Mouse (Mus musculus): ENCODE results near the gene Pygm. TPM values are rescaled to one million over a fixed set of nuclear protein-coding genes. Genes with fewer than 3 reads are reported as not detected.
A peak's percentile ranks its signal among the peaks of the same experiment; 100 is the strongest.

The Pygm gene
- total and polyA plus RNA-seq, 3 experiments = 1,101 to 1,298 (median 1,120) TPM

GRCm38 (mm10) chr19:6401131-6401815 lies 17.1 kb downstream of the Pygm start:
- peak; percentile 89 to 93 for DNase-seq
- under 1% methylated on average over 32 of the region's 32 CpGs for WGBS

GRCm38 (mm10) chr19:6401951-6402350 lies 17.8 kb downstream of the Pygm start:
- 0 out of 2 replicates have a peak, but pooled peaks cover 3% of the 10 kb centered on the region for H3K36me3 ChIP-seq (ENCODE audit: control insufficient read depth, insufficient read depth, low read length)
- no peaks in the 10 kb centered on the region for H3K27me3 ChIP-seq (ENCODE audit: control insufficient read depth, insufficient read depth, low read length)
- WGBS = 17% methylated on average over 9 of the region's 9 CpGs
- no peak for TF ChIP-seq POLR2A (IDR thresholded peaks at IDR 0.05; ENCODE audit: insufficient read depth, low read depth, low read length)
- TF ChIP-seq EP300 (IDR thresholded peaks at IDR 0.05; ENCODE audit: insufficient read depth, low read depth, low read length) = peak; percentile 65; the same call in 1 of the 2 replicates
- intact Hi-C loops (cut with DNase I) = loop anchor here (1.0 kb wide), 1 partner anchor 50 kb away; no protein-coding TSS in a partner anchor
- peaks cover 4% of the 10 kb centered on the region; the same call in 1 of the 2 replicates for H3K4me1 ChIP-seq (ENCODE audit: control insufficient read depth, insufficient read depth, low read length)
- H3K4me3 ChIP-seq = peak overlapping the region; percentile 55
- H3K9ac ChIP-seq (ENCODE audit: low read depth, low read length) = peak overlapping the region; percentile 83
- DNase-seq = peak; percentile 67 to 68
- peak overlapping the region; percentile 91 for H3K27ac ChIP-seq
- H3K79me2 ChIP-seq (replicated peaks; ENCODE audit: control insufficient read depth, insufficient read depth, low read length) = no peaks in the 10 kb centered on the region

More at GRCm38 (mm10) chr19:6401131-6401815, 17.1 kb downstream of the Pygm start:
- Histone ChIP-seq H3K36me3 (ENCODE audit: control insufficient read depth, insufficient read depth, low read length) (0 out of 2 replicates have a peak, but pooled peaks cover 3% of the 10 kb centered on the region), H3K27ac (peak overlapping the region; percentile 91), H3K4me3 (peak overlapping the region; percentile 55), H3K79me2 (replicated peaks; ENCODE audit: control insufficient read depth, insufficient read depth, low read length) (no peaks in the 10 kb centered on the region), H3K9ac (ENCODE audit: low read depth, low read length) (peak overlapping the region; percentile 83), H3K27me3 (ENCODE audit: control insufficient read depth, insufficient read depth, low read length) (no peaks in the 10 kb centered on the region), H3K4me1 (ENCODE audit: control insufficient read depth, insufficient read depth, low read length) (peaks cover 4% of the 10 kb centered on the region; the same call in 1 of the 2 replicates)
- peak; percentile 42; the same call in 1 of the 2 replicates for TF ChIP-seq EP300 (IDR thresholded peaks at IDR 0.05; ENCODE audit: insufficient read depth, low read depth, low read length)
- no peak; the same call in 1 of the 2 replicates for TF ChIP-seq CTCF (IDR thresholded peaks at IDR 0.05)
- peak; percentile 41; the same call in 1 of the 2 replicates for TF ChIP-seq POLR2A (IDR thresholded peaks at IDR 0.05; ENCODE audit: insufficient read depth, low read depth, low read length)
- intact Hi-C loops (cut with DNase I) = loop anchor here (1.0 kb wide), 1 partner anchor 51 kb away; no protein-coding TSS in a partner anchor

- TF ChIP-seq POLR2A (IDR thresholded peaks at IDR 0.05; ENCODE audit: insufficient read depth, low read depth, low read length) = no peak
- no peak for TF ChIP-seq EP300 (IDR thresholded peaks at IDR 0.05; ENCODE audit: insufficient read depth, low read depth, low read length)
- TF ChIP-seq CTCF (IDR thresholded peaks at IDR 0.05) = no peak
- Histone ChIP-seq H3K9ac (ENCODE audit: low read depth, low read length) (no peak overlapping the region), H3K79me2 (replicated peaks; ENCODE audit: control insufficient read depth, insufficient read depth, low read length) (no peaks in the 10 kb centered on the region), H3K27me3 (ENCODE audit: control insufficient read depth, insufficient read depth, low read length) (no peaks in the 10 kb centered on the region), H3K36me3 (ENCODE audit: control insufficient read depth, insufficient read depth, low read length) (no peaks in the 10 kb centered on the region), H3K4me1 (ENCODE audit: control insufficient read depth, insufficient read depth, low read length) (peaks cover 4% of the 10 kb centered on the region; the same call in 1 of the 2 replicates), H3K4me3 (no peak overlapping the region), H3K27ac (no peak overlapping the region)
- intact Hi-C loops (cut with DNase I) = no loop called here
- no peak for DNase-seq
- WGBS = 85% methylated on average over 10 of the region's 10 CpGs
Observed at GRCm38 (mm10) chr19:6403869-6404268, 19.7 kb downstream of the Pygm start.

- intact Hi-C loops (cut with DNase I) = no loop called here
- H3K79me2 ChIP-seq (replicated peaks; ENCODE audit: control insufficient read depth, insufficient read depth, low read length) = no peaks in the 10 kb centered on the region
- TF ChIP-seq EP300 (IDR thresholded peaks at IDR 0.05; ENCODE audit: insufficient read depth, low read depth, low read length) = no peak
- TF ChIP-seq POLR2A (IDR thresholded peaks at IDR 0.05; ENCODE audit: insufficient read depth, low read depth, low read length) = no peak
- TF ChIP-seq CTCF (IDR thresholded peaks at IDR 0.05) = no peak
- H3K27me3 ChIP-seq (ENCODE audit: control insufficient read depth, insufficient read depth, low read length) = no peaks in the 10 kb centered on the region
- DNase-seq = no peak
- no peak overlapping the region for H3K4me3 ChIP-seq
- H3K36me3 ChIP-seq (ENCODE audit: control insufficient read depth, insufficient read depth, low read length) = no peaks in the 10 kb centered on the region
- no peak overlapping the region for H3K9ac ChIP-seq (ENCODE audit: low read depth, low read length)
- H3K27ac ChIP-seq = no peak overlapping the region
- peaks cover 3% of the 10 kb centered on the region; the same call in 1 of the 2 replicates for H3K4me1 ChIP-seq (ENCODE audit: control insufficient read depth, insufficient read depth, low read length)
- 65% methylated on average over 10 of the region's 10 CpGs for WGBS
Observed at GRCm38 (mm10) chr19:6405433-6405832, 21.2 kb downstream of the Pygm start.

GRCm38 (mm10) chr19:6407109-6407508 lies 22.9 kb downstream of the Pygm start:
- no peaks in the 10 kb centered on the region for H3K27me3 ChIP-seq (ENCODE audit: control insufficient read depth, insufficient read depth, low read length)
- no peak for DNase-seq
- TF ChIP-seq CTCF (IDR thresholded peaks at IDR 0.05) = no peak
- no peak for TF ChIP-seq POLR2A (IDR thresholded peaks at IDR 0.05; ENCODE audit: insufficient read depth, low read depth, low read length)
- no peak for TF ChIP-seq EP300 (IDR thresholded peaks at IDR 0.05; ENCODE audit: insufficient read depth, low read depth, low read length)
- 84% methylated on average over 8 of the region's 8 CpGs for WGBS
- H3K36me3 ChIP-seq (ENCODE audit: control insufficient read depth, insufficient read depth, low read length) = no peaks in the 10 kb centered on the region
- peaks cover 3% of the 10 kb centered on the region; the same call in 1 of the 2 replicates for H3K4me1 ChIP-seq (ENCODE audit: control insufficient read depth, insufficient read depth, low read length)
- no peak overlapping the region for H3K9ac ChIP-seq (ENCODE audit: low read depth, low read length)
- H3K79me2 ChIP-seq (replicated peaks; ENCODE audit: control insufficient read depth, insufficient read depth, low read length) = no peaks in the 10 kb centered on the region
- no peak overlapping the region for H3K27ac ChIP-seq
- intact Hi-C loops (cut with DNase I) = no loop called here
- no peak overlapping the region for H3K4me3 ChIP-seq
